Mouse (Mus musculus): Measurements from ENCODE around the gene Foxo1.

DNA sequence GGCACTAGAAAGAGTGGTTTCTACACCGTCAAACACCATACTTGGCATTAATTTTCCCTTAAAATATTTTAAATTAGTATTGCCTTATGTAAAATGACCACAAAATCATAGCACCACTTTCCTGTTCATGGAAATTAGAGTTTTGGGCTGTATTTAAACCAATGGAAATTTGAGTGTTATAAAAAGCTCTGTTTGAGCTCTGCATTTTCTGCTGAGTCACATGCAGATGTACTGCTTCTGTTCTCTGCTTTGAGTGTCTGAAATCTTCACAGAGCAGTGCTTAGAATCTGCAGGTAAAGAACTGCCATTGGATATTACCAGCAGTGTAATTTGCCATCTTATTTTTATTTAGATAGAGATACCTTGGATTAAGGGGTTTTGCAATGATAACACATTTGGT lies 27.6 kb downstream of the Foxo1 start:
- TF ChIP-seq CTCF (IDR thresholded peaks at IDR 0.05; ENCODE audit: borderline replicate concordance, insufficient read depth, low read length) (no peak), POLR2A (IDR thresholded peaks at IDR 0.05; ENCODE audit: low read depth, low read length) (no peak)

Data from embryonic fibroblast, embryonic 13.5 days (primary cell).